Mouse (Mus musculus) frontal cortex, postnatal 36 days (tissue): ENCODE measurements around the gene Tpcn1.

Source experiments
- DNase-seq, 2 experiments: peaks; one replicate each; pipeline ENCODE4 v3.0.0; 2022; ENCODE audit warnings: low spot score in 2 of 2

The Tpcn1 gene

DNA sequence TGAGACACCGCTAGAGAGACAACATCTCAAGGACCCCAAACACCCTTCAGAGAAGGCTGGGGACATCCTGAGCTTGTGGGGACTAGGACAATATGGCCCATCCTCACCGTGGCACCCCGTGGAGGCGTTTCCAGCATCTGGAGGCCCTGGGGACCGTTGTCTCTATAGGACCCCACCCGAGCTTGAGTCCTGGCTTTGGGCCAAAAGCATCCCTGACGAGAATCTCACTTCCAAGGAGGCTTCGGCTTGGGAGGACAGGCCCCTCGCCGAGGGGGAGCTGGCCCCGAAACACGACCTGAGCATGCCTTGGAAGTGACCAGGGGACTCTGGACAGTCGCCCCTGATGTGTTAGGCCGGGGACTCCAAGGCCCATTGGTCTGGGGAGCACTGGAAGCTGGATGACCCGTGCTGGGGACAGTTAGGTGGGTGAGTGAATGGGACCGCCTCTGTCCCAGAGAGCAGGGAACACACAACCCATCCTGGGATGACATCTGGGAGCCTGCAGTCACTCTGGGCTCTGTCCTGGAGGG, 20.8 kb upstream of the Tpcn1 start:
- DNase-seq = no peak

DNA sequence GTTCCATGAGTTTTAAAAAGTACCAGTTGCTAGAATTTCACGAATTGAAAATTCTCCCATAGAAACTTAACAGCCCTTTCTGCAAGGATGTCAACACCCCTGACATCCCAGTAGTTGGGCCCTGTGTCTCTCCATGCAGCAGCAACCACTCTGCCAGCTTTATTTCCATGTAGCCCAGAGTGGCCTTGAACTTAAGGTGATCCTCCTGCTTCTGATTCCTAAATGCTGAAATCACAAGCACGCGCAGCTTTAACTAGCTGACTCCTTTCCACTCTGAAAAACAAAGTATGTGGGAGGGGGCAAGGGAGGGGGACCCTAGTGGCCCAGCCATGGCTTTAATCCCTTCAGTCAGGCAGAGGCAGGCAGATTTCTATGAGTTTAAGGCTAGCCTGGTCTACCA, 18.9 kb upstream of the Tpcn1 start:
- no peak for DNase-seq

DNA sequence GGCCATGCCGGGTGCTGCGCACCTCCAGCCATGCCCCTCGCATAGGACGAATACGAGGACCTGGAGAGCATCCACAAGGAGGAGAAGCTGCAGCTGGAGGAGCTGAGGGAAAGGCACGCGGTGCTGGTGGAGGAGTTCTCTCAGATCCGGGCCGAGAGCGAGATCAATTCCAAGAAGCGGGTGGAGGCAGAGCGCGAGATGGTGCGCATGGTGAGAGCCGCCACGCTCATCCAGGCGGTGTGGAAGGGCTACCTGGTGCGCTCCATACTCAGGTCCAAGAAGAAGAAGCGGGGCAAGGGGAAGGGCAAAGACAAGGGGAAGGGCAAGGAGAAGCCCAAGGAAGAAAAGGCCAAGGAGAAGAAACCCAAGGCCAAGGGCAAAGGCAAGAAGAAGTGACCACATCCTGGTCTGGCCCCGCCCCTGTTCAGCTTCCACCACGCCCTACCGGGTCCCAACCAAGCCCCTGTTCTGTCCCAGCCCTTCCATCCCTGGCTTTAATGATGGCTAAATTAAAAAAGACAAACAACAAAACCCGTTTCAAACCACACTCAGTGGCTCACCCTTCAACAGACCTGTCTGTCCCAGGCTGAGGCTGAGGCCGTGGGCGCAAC, 18.2 kb upstream of the Tpcn1 start:
- no peak for DNase-seq

GRCm38 (mm10) chr5:120605688-120606087, 17.2 kb upstream of the Tpcn1 start:
- peak; percentile 87 to 93 for DNase-seq

DNA sequence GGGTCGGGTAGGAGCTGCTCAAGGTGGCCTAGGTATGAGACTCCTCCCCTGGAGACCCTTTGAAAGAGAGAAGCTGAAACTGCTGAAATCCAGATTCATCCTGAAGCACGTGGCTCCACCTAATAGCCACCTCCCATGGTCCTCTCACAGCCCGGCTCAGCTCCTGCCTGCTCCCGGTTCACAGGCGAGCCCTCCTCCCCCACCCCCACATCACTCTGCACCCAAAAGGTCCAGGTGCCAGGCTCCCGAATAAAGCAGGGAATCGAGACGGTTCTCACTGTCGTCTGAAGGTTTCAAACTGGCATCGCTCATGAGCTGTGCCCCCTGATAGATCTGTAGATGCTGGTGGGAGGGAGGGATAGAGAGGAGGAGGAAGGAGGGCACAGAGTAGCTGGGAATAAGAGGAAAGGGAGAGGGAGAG, 16.8 kb upstream of the Tpcn1 start:
- no peak for DNase-seq

DNA sequence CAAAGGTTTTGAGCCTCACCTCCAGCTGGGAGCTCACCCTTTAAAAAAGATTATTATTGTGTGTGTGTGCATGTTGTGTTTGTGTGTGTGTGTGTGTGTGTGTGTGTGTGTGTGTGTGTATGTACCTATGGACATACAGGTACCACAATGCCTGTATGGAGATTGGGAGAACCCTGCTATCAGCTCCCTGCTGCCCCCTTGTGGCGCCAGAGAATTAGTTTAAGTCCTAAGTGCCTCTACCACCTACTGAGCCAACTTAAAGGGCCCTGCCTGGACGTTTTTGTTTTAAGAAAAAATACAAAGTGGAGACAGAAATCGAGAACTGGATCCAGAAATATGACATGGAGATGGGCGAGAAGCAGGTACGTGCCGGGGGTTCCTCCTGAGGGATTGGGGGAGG, 16.4 kb upstream of the Tpcn1 start:
- peak; percentile 79 to 87 for DNase-seq

DNA sequence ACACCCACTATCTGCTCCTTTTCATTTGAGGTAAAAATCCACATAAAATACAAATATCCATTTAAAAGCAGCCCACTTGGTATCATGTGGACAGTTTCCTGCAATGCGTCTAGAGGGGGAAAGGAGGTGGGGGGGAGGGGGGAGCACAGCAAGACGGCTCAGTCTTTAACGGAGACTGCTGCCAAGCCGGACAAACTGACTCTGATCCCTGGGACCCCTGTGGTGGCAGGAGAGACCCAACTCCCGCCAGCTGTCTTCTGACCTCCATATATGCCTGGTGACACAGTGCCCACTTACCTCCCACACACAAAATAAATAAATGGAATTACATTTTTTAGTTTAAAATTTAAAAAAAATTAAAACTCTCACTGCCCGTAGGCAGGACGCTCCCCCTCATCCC, 15.0 kb upstream of the Tpcn1 start:
- DNase-seq = no peak

- DNase-seq = no peak
These were observed 13.7 kb upstream of the Tpcn1 start for GRCm38 (mm10) chr5:120602210-120602609.

- DNase-seq = no peak
These were observed 12.6 kb upstream of the Tpcn1 start for GRCm38 (mm10) chr5:120600946-120601668.

DNA sequence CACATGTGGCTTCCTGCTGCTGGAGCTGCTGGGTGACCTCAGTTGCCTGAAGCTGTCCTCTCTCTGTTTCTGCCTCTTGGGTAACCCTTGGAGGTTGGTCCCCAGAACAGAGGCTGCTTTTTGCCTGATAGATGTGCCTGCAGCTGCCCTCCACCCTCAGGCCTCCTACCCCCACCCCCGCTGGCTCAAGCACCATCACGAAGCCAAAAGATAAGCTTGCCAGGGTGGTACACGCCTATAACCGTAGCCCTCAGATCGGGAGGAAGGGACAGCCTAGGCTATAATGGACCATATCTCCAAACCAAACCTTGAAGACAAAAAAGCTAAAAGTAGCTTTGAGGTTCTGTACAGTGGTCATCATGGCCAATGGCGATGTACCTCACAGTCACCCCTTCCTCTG, 11.2 kb upstream of the Tpcn1 start:
- DNase-seq = no peak

- DNase-seq = no peak
These were observed 6.0 kb upstream of the Tpcn1 start for GRCm38 (mm10) chr5:120594485-120594884.

GRCm38 (mm10) chr5:120592141-120592540, 3.7 kb upstream of the Tpcn1 start:
- DNase-seq = no peak

GRCm38 (mm10) chr5:120590356-120591010, 2.0 kb upstream of the Tpcn1 start:
- no peak for DNase-seq

DNA sequence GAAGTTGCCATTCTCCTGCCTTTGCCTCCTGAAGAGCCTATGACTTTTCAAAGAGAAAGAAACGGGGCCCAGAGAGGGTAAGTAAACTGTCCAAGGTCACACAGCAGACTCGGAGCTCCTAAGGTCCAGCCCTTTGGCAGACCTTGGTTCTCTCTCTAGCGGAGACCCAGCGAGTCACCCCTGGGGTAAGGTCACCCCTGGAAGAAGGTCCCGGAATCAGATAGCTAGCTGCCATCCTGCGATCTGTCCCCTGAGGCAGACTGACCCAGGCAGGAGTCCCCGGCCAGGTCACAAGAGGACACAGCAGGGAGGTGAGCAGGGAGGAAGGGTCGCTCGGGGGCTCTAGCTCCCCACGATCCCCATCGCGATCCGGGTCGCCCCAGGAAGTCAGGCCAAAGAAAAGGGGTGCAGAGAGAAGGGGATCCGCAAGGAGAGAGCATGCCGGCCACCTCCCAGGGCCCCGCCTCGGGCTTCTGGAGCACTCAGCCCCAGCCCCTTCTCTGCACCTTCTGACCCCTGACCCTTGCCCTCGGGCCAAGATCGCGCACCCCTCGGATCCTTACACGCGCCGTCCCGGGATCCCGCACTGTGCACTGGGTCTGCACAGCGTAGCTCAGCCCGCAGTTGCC, 419 bp downstream of the Tpcn1 start:
- DNase-seq = no peak

GRCm38 (mm10) chr5:120587616-120587926, 902 bp downstream of the Tpcn1 start:
- no peak for DNase-seq

DNA sequence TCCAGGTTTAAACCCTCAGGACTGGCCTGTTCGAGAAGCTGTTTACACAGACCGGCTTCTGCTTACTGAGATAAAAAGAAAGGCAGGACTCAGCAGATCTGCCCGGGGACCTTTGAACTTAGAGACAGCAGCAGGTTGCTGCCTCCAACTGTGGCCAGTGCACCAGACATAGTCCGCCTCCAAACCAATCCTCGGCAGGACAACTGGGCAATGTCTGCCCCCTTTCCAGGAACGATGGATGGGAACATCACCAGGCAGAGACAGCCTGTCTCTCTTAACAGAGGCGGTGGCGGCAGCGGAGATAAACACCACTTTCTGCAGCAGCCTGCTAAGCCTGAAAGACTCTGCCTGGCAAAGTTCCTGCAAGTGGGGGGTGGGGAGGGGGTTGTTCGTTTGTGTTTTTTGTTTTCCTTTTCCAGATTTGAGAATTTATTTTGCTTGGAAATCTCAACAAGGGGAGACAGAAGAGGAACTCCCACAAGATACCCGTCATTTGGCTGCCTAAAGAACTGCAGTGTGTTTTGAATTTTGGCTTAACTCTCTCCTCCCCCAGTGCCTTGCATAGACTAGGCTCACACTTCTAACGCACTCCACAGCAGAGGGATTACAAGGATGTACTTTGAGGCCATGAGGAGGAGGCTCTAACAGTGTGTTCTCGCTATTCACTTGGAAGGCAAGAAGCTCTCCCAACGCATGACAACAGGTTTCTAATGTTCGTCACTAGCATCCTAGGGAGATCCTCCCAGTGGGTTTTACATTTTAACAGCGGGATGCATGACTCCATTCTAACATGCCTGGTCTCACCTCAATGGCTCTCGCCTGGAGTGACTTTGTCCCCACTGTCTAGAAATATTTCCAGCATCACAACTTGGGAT, 1.5 kb downstream of the Tpcn1 start:
- DNase-seq = peak; percentile 47 to 53

- DNase-seq = no peak
These were observed 3.5 kb downstream of the Tpcn1 start for GRCm38 (mm10) chr5:120584968-120585367.

DNA sequence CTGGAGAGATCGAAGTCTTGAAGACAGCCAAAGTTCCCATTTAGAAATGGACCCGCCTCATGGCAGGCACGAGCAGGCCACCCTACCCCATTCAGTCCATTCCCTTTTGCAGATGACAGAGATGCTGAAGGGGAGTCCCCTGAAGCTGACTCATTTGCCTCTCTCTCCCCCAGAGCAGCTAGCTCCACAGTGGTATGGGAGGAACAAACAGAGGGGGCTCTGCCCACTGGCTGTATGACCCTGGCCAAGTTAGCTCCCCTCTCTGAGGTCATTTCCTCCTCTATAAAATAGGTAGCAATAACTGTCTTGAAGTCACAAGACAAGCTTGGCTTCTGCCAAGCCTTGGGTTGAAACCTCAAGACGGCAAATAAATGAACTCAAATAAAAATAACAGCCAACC, 5.0 kb downstream of the Tpcn1 start:
- DNase-seq = no peak

DNA sequence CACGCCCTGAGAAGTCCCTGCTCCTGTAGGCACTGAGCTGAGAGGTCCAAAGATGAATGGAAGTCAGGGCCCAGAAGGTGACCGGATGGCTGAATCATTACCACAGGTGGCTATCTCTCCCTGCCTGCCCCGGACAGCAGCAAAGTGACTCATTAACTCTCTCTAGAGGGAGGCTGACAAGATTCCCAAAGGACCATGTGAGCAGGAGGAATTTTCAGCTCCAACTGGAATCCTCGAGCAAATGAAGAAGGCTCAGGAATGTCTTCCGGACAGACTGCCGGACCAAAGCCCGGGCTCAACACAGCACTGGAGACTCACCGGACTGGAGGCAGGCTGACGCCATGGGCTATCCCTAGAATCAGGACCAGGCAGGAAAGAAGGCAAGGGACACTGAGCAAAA, 6.5 kb downstream of the Tpcn1 start:
- DNase-seq = no peak

DNA sequence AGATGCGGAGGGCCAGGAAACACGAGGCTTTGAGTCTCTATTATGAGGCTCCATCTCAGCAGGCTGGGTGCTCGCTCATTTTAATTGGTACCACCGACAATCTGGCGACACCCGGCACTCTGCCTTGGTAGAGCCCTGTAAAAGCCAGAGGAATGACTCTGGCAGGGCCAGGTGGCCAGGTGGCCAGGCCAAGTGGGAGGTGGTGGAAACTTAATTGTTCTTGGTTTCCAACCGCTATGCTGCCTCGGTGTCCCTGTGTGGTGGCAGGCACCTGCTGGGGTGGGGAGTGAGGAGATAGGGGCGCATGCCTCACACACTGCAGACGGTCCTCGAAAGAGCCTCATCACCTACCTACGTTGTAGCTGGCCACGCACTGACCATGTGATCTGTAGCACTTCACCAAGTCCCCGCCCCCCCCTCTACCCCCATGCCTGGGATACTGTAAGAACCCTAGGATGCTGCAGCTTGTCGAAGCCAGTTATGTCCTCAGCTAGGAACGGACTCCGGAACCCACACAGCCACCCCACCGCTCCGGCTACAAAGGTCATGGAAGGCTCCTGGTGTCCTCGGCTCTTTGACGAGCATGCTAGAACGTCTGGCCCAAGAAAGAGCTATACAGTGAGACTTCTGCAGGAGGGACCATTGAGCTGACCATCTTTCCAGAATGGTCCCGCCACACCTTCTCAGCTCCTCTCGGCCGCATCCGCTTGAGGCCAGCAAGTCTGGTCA, 8.4 kb downstream of the Tpcn1 start:
- no peak for DNase-seq
